Mouse (Mus musculus) T-helper 17 cell (primary cell): ENCODE measurements around the gene Cfp.

ENCODE experiments used
- in situ Hi-C, 2 experiments: fragments of 300-600 bp; cut with MboI, MseI; formaldehyde crosslinking; loops; 1 replicate in 1 of 2; 2 replicates in 1 of 2; pipeline ENCODE4 v1.15.1; 2025; ENCODE audit warnings: high pct_unique_total_duplicates in 2 of 2

Gene Cfp

DNA sequence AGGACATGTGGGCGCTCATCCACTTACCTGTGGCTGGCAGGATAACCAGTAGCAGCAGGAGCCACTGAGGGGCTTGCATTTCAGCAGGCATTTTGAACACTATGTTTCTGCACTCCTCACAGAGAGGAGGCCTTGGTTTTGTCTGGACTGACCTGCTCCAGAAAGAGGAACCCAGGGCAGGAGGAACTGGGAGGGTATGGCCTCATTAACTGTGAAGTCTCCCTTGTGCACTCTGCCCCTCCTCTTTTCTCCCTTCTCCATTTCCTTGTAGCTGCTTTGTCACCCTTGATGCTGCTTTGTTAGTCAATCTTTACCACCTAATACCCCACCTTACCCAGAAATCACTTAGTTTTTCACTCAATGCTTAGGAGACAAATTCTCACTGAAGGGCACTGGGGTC lies at the start of gene Cfp:
TSS of gene Cfp (minus strand) at position 192 of the 400 bp plus-strand sequence.
- in situ Hi-C loops: no loop called here

- in situ Hi-C loops: no loop called here
Measured at GRCm38 (mm10) chrX:20980901-20981300, 49.5 kb upstream of the Cfp start.

GRCm38 (mm10) chrX:20961477-20962378 lies 30.4 kb upstream of the Cfp start, which contains the start of gene Uxt:
Gene Uxt (minus strand): TSS chrX:20962017.
- in situ Hi-C loops: no loop called here

GRCm38 (mm10) chrX:20950191-20950880 lies 19.0 kb upstream of the Cfp start, which contains the start of gene Elk1:
Gene Elk1 (minus strand): TSS chrX:20950608.
- in situ Hi-C loops: loop anchor here (5.0 to 10.0 kb wide), 3 partner anchors 106 to 278 kb away; partner anchors contain the start of gene Cdk16 (in 1 of the 2)

GRCm38 (mm10) chrX:20946055-20946454 lies 14.7 kb upstream of the Cfp start:
- in situ Hi-C loops: loop anchor here in 1 of 2 experiments (5.0 kb wide), 1 partner anchor 84 kb away; no protein-coding TSS in a partner anchor

GRCm38 (mm10) chrX:20931963-20932362 lies 608 bp upstream of the Cfp start:
- in situ Hi-C loops: no loop called here

- in situ Hi-C loops: no loop called here
Measured at GRCm38 (mm10) chrX:20929859-20930258, 1.5 kb downstream of the Cfp start.

- in situ Hi-C loops: no loop called here
Measured at GRCm38 (mm10) chrX:20924976-20925375, 6.4 kb downstream of the Cfp start.

DNA sequence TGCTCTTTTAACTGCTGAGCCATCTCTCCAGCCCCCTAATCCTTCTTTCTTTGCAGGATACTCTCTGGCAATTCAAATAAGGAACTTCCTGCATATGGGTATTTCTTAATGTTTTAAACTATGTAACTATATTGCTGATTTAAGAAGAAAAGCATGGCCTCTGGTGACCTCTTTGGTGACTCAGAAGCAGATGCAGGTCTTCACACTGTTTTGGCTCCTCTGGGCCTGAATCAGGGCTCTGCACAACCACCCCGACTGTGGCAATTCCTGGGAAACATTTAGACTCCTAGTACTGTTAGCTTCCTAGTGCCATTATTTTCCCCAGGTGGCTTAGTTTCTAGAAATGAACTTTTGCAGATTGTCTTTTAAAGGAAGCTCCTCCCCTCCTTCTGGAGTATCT lies 7.8 kb downstream of the Cfp start:
- in situ Hi-C loops: no loop called here

GRCm38 (mm10) chrX:20921366-20921765 lies 10.0 kb downstream of the Cfp start:
- in situ Hi-C loops: no loop called here

GRCm38 (mm10) chrX:20920844-20921364 lies 10.5 kb downstream of the Cfp start, which contains the start of gene Syn1:
Gene Syn1 (minus strand): TSS chrX:20921004.
- in situ Hi-C loops: no loop called here

DNA sequence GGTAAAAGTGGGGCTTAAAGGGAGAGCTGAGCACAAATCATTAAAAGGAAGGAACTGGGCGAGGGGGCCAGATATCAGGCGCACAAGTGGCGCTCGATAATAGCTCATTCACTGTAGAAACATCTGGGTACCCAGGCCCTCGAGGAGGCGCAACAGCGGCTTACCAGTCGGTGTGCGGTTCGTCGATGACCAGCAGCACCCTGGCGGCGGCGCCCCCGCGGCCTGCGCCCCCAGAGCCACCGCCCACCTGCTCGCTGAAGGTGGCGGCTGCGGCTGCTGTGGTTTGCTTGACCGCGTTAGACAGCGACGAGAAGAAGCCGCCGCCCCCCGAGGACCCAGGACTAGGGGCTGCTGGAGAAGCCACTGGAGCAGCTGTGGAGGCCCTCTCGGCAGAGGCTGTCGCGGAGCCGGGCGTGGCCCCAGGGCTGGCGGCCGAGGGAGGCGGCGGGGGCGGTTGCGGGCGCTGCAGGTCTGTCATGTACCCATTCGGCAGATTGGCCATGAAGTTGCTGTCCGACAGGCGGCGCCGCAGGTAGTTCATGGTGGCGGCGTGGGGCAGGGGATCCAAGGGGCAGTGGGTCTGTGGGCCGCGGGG lies 11.0 kb downstream of the Cfp start:
- in situ Hi-C loops: no loop called here

DNA sequence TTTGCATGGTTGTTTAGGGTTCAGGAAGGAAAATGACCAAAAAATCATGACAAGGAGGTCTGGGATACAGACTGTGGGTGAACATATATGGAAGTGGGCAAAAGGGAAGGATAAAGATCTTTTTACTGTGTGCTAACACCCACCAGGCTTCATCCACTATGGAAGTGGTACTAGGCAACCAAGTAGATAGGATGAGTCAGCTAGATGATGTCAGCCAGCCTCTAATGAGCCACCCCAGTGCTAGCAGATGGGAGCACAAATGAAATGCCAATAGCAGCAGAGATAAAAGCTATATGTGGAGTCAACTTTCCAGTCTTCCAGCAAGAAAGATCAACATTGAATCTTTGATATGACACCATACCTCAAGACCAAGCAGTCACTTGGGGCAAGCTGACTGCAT lies 16.3 kb downstream of the Cfp start:
- in situ Hi-C loops: no loop called here

- in situ Hi-C loops: no loop called here
Measured at GRCm38 (mm10) chrX:20913726-20914125, 17.6 kb downstream of the Cfp start.

DNA sequence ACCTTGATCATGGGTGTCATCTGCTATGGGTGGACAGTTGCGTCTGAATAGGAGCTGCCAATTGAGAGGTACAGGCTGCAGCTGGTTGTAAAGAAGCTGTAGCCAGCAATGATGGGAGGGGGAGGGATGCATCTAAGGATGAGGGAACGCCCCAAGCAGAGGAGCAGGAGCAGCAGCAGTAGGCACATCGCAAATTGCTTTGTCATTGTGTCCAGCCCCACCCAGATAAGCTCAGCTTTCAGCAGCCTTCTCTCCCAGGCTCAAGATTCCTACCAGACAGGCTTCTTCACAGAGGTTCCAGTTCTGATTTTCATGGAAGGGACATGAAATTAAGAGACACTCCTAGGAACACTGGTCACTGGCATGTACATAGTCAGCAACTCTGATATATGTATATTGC lies 21.3 kb downstream of the Cfp start:
- in situ Hi-C loops: no loop called here
